Mouse (Mus musculus): Measurements from ENCODE around the gene Dirc2. TPM values are rescaled to one million over a fixed set of nuclear protein-coding genes. Genes with fewer than 3 reads are reported as not detected.

Gene Dirc2
- 29.0 TPM for polyA plus RNA-seq (2014; fragmentation: Illumina TruSeq; extraction: RNeasy Lipid Tissue Mini Kit (QIAGEN cat#74804); ENCODE audit: low read depth, low replicate concordance)

GRCm38 (mm10) chr16:35768785-35769642 is at the start of gene Dirc2:
Gene Dirc2 (minus strand): TSS chr16:35769356.

GRCm38 (mm10) chr16:35769878-35770657 is 912 bp upstream of the Dirc2 start, which contains the start of gene Hspbap1:
Gene Hspbap1 (plus strand): TSS chr16:35770375.

Other genes with a start within 250 kb of the Dirc2 start
- gene Sema5b, start 228.2 kb downstream of the Dirc2 start, polyA plus RNA-seq (2014; fragmentation: Illumina TruSeq; extraction: RNeasy Lipid Tissue Mini Kit (QIAGEN cat#74804); ENCODE audit: low read depth, low replicate concordance) = not detected
- gene Hspbap1, start 1.0 kb upstream of the Dirc2 start, polyA plus RNA-seq (2014; fragmentation: Illumina TruSeq; extraction: RNeasy Lipid Tissue Mini Kit (QIAGEN cat#74804); ENCODE audit: low read depth, low replicate concordance) = 4.2 TPM
- gene Parp14, start 102.2 kb upstream of the Dirc2 start, polyA plus RNA-seq (2014; fragmentation: Illumina TruSeq; extraction: RNeasy Lipid Tissue Mini Kit (QIAGEN cat#74804); ENCODE audit: low read depth, low replicate concordance) = 58.3 TPM
- 97.8 TPM for gene Parp9, start 169.1 kb upstream of the Dirc2 start, polyA plus RNA-seq (2014; fragmentation: Illumina TruSeq; extraction: RNeasy Lipid Tissue Mini Kit (QIAGEN cat#74804); ENCODE audit: low read depth, low replicate concordance)
- gene Dtx3l, start 169.8 kb upstream of the Dirc2 start, polyA plus RNA-seq (2014; fragmentation: Illumina TruSeq; extraction: RNeasy Lipid Tissue Mini Kit (QIAGEN cat#74804); ENCODE audit: low read depth, low replicate concordance) = 76.8 TPM
- 94.7 TPM for gene Kpna1, start 209.4 kb upstream of the Dirc2 start, polyA plus RNA-seq (2014; fragmentation: Illumina TruSeq; extraction: RNeasy Lipid Tissue Mini Kit (QIAGEN cat#74804); ENCODE audit: low read depth, low replicate concordance)